Mouse (Mus musculus) frontal cortex, adult (tissue): ENCODE results near the gene Snx18.
A peak's percentile ranks its signal among the peaks of the same experiment; 100 is the strongest.

Experiments
- ATAC-seq: cut with Nextera tagmentation; 2 replicates; pipeline ENCODE4 v1.9.2; 2017; ENCODE audit warnings: mild to moderate bottlenecking, moderate library complexity, mixed read lengths; ENCODE audit not compliant: low TSS enrichment

The Snx18 gene

DNA sequence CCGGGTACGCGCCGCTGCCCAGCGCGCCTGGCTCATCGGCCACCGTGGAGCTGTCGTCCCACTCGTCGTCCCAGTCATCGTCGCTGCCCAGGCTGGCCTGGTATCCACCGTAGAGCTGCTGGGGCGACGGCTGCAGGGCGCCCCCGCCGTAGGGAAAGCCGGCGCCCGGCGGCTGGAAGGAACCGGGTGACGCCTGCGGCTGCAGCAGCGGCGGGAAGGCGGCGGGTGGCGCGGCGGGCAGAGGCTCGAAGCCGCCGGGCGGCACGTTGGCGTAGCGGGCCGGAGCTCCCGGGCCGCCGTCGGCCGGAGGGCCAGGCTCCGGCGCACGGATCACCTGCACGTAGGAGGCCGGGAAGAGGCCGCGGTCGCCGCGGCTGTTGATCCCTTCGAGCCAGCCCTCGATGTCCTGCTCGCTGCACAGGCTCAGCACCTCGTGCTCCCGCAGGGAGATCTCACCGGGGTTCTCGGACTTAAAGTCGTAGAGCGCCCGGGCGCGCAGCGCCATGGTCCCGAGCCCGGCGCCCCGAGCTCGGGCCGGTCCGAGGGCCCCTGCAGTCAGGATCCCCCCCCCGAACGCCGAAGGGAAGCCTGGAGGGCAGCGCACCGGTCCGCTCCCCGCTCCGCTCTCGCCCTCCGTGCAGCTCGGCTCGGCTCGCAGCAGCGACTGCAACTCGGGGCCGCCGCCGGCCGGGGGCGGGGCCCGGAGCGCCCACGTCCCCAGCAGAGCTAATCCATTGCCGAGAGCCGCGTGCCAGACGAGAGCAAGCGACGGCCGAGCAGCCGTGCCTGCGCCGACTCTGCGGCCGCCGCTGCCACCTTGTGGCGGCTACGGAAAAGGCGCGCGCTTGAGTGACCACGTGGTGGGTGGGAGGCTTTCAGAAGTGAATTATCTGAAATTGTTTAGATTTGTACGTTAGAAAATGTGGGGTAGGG is at the start of gene Snx18:
Snx18 (minus strand) TSS at position 674 of the 933 bp plus-strand sequence.
- peak; percentile 77 for ATAC-seq

DNA sequence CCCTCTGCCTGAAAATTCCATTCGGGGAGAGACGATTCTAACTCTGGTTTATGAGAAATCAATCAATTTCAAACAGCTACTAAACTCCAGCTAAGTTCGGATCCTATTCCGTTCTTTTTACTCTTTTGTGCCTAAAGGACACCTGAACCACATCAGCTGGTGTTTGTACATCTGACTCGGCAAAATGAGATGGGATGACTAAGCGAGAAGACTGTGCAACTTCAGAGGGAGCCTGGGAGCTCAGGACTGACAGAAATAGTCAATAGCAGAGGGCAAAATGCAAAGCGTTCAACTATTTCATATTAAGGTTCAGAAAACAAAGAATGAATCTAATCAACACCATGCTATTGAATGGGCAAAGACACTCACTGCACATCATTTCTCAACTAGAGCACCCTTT is 45.5 kb upstream of the Snx18 start:
- ATAC-seq, result 0 out of 2 replicates have a peak, but pooled peaks have one; percentile 11

DNA sequence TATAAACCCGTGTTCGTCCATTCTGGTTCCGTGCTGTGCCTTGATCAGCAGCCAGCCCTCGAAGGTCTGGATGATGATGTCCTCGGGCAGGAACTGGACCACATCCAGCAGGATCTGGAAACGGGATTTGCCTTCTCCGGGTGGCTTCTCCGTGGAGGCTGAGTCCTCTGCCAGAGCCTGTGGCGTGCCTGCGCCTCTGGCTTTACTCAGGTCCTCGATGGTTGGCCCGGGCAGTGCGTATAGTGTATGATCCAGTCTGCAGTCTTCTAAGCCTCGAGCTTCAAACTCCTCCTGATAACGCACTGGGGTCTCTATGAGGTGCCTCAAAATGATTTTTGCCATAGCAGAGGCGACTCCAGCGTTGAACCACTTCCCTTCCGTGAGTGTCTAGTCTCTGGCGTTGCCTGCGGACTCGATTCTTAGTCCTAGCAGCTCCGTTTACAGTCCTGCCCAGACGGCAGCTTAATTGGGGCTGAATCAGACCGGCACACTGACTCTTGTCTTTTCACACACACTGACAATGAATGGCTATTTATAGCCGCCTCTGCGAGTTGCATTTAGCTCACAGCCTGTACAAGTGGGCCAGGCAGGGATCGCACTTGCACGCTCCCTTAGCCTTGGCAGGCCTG is 44.9 kb upstream of the Snx18 start, which contains the start of gene Hspb3:
Hspb3 (minus strand) TSS at position 526 of the 629 bp plus-strand sequence.
- peak; percentile 64 for ATAC-seq

DNA sequence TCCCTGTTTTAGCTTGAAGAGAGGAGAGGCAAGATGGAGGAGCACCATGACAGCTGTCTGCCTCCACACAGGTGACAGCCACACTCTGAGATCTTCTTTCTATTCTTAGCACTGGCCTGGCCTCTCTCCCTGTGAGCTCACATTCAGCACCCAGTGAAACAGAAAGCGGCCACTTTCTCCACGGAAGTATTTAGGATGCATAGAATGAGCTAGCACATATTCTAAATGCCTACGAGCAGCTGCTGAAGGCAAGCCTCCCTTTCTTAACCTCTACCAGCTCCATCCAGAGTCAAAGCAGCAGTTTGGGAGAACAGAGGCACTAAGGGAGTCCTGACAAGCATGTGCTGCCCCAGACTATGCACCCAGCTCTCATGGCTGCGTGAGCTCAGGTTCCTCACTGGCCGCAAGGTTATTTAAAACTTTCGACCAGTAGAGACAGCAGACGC is 43.5 kb upstream of the Snx18 start:
- peak; percentile 39 for ATAC-seq

DNA sequence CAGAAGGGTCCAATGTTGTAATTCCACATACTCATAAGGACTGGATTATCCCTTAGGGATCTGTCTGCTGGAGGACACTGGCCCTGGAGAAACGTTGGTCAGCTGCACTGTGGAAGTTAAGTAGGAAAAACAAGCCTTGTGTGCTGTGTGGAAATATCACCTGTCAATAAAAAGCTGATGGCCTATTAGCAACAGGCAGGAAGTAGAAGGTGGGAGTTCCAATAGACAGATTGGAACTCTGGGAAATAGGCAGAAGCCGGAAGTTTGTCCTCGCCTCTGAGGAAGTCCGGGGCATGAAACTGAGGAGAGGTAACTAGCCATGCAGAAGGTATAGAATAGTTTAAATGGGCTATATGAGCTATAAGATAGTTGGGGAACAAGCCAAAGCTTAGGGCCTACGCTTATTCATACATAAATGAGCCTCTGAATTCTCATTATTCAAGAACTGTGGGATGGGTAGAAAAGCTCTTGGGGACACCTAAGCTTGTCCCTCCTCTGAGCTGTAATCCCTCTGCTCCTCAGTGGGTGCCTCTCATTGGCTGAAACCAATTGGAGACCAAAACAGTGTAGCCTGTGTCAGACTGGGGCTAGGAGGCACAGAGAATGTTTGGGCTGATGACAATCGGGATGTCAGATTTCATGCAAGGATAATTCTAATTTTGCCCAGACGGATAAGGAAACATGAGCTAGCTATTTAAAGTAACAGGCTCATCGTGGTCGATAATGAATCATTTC is 42.4 kb upstream of the Snx18 start:
- peak; percentile 44 for ATAC-seq

DNA sequence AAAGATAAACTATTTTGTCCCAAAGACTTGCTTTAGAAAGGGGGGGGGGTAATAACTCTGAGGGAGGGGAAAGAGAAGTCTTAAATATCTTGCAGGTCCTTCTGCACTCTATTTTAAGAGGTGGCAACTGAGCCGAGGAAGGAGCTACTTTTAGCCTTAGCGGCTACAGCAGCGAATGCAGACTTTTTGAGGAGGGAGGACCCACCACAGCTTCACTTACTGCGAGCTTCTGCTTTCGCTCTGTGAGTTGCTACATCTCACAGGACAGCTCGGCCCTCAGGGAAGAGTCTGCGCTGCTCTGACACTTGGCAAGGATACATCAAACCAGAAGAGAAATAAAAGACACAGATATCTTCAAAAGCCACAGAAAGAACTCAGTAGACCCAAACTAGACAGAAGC is 38.8 kb upstream of the Snx18 start:
- ATAC-seq, result peak; percentile 52

DNA sequence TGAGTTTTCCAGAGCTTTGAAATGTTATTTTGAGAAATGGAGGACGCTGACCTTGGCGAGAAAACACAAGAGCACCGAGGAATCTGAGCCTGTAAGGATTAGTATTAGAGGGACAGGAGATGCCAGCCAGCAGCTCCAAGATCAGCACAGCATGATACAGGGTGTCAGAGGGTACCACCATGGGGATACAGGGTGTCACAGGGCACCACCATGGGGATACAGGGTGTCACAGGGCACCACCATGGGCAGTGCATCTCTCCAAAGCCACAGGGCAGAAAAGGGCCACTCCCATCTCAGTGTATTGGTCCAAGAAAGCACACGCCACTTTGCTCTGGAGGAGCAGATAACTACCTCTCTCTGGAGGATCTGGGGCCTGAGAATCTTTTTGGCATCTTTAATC is 38.3 kb upstream of the Snx18 start:
- peak; percentile 33 for ATAC-seq

DNA sequence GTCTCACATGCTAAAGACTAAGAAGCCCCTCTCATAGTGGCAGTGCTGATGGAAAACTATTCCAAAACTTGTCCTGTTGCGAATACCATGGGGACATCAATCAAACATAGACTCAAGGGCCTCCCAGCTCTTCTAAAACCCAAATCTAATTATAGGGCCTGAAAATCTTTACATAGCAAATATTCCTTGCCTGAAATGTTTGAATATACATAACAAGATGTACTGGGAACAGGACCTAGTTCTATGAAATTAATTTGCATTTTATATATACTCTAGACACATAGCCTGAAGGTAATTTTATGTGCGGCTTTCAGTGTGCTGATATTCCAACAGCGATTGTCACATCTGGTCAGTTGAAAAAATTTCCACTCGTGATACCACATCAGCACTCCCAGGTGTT is 37.1 kb upstream of the Snx18 start:
- ATAC-seq, result peak; percentile 53

DNA sequence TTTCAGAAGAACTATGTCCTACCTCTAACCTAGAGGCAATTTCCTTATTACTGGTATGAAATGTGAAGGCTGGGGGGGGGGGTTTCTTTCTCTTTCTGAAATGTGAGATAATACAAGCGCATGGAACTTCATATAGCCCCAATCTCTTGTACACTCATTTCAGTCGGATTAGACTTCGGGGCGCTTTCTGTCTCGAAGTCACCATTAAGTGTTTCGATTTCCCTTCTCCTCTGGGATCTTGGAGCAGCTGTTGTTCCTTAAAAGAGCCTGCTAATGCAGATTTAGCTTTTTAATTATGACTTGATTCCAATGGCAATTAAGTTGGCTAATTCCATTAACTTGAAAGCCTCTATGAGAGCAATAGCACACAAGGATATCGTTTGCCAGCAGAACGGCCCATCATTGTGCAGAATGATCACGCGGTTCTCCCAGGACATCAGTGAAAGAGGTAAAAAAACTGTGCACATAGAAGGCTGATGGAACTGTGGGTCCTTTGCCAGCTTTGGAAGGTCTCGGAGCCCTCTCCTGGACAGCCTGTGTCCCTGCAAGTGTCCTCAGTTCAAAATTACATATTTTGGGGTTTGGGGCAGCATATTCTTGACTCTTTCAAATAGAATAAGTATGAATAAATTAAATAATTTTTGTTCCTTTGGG is 22.7 kb upstream of the Snx18 start:
- ATAC-seq, result peak; percentile 70

DNA sequence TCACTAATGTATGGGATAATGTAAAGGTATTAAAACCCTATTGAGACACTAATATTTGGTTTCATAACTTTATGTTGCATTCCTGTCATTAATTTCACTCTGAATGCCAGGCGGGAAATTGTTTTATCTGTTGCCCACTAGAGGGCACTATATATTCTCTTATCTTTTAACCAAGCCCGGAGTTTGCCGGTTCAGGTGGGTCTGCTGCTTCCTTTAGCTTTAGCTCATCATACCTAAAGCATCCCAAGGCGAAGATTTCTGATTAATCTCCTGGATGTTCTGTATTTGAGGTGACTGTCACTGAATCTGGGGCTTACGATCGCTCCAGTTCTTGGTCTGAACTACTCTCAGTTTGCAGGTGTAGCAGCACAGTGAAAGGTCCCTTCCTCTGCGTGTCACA is 20.6 kb upstream of the Snx18 start:
- peak; percentile 58 for ATAC-seq

DNA sequence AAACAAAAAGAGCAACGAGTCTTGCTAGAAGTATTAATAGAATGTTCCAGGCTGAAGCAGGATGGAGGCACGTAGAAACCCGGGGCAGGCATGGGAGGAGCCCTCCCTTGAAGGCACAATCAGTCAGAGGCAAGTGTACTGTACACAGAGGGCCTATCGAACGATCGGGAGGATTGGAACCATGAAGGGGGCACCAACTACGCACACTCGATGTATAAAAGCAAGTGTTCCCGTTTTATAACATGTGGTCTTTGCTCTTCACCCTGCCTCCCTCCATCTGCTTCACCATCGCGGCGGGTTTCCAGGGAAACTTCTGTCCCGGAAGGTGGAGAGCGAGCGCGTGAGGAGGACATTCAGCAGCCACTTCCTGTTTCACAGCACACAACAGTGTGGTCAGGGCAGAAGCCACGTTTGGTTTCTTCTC is 17.4 kb upstream of the Snx18 start:
- no peak for ATAC-seq

DNA sequence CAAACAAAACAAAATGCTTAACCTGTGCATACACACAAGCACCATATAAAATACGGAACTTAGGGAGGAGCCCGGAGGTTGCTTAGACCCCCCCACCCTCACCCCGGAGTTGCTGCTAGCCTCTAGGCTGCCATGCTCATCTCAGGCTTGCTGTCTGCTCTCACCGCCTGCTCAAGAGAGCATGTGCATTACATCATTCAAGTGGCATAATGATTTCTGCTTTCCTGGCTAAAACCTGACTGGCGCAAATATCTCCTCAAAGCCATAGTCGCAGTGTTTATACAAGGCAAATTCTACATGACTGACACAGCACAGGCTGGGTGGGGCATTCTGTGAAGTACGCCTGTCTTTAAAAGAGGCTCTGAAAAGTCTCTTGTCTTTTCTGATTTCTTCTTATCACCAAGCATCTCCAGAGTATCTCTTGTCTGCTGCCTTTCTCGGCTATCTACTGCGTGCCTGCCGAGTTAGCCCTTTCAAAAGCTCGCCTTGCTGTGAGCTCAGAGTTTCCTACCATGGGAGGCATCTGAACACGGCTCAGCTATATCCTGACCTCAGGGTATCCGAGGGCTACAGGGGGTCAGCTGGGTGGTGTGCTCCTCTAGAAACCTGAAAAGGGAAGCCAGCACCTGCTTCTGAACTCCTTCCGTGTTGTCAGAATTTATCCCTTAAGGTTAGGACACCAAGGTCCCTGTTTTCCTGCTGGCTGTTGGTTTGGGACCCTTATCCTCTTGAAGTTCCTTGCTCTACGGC is 16.5 kb upstream of the Snx18 start:
- ATAC-seq, result peak; percentile 89

DNA sequence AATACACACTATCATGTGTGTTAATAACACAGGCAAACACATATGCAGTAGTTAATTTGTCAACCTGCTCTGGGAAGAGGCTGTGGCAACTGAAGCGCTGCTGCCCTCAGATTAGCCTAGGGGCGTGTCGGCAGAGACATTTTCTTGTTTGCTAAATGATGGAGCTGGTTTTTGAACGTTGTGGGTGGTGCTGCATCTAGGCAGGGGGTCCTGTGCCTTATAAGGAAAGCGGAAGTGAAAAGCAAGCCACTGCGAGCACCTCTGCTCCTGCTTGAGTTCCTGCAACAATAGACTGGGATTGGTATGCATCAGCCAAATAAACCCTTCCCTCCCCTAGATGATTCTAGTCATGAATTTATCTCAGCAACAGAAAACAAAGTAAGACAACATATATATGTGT is 14.1 kb upstream of the Snx18 start:
- no peak for ATAC-seq

DNA sequence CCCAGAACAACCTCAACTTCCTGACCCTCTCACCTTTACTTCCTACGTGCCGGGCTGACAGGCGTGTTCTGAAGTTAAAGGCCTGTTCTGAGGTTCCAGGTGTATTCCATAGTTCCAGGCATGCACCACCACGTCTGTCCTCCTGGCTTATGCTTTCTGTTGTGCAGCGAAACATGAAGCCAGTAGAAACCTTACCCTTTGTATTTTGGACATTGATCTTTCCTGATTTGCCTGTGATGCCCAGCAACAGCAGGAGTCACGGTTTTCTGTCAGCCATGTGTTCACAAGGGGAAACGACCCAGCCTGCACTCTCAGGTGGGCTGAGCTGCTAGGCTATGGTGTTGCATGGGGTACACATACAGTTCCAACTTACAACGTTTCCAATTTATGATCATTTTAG is 9.2 kb upstream of the Snx18 start:
- no peak for ATAC-seq

DNA sequence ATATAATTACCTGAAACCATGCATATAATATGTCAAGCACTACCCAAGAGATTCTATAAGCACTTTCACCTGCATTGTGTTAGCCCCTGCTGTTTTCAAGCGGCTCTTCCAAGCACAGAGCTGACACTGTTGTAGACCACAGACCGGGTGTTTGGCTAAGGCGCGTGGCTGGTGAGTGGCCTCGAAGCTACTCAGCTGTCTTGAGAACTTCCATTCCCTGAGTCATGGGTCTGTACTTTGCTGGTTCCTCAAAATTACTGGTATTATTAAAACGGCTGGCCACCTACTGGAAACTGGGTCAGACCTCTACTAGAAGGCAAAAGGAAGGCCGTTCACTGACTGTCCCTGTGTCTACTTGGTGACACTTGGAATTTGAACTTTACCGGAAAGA is 4.5 kb upstream of the Snx18 start:
- ATAC-seq, result no peak

DNA sequence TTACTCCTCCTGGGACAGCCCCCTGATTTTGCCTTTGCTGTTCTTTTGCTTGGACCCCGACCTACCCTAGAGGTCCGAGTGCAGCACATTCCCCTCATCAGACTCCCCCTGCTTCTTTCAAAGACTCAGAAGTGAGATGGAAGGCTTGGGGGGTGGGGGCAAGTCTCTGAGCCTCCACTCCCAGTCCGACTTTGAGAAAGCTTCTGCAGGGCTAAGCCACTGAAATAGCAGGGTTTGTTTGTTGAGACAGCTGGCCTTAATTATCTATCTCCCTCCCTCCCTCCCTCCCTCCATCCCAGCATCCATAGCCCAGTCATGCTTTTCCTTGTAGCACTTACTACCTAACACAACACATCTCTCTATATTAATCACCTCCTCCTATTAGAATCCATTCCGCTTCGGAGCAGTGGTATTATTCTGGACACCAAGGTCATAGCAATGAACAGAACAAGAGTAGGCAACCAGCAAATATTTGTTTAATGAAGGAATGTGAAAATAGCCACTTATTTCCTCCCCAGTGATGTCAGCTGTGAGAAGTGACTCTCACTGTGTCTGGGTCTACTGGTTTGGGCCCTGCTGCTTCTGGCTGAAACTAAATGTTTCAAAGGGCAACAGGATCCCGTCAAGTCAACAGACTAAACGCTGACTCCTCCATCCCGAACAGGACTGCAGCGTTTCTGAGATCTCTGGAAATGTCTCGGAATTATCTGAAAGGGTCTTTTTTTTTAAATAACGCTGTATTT is 3.9 kb upstream of the Snx18 start:
- ATAC-seq, result no peak

DNA sequence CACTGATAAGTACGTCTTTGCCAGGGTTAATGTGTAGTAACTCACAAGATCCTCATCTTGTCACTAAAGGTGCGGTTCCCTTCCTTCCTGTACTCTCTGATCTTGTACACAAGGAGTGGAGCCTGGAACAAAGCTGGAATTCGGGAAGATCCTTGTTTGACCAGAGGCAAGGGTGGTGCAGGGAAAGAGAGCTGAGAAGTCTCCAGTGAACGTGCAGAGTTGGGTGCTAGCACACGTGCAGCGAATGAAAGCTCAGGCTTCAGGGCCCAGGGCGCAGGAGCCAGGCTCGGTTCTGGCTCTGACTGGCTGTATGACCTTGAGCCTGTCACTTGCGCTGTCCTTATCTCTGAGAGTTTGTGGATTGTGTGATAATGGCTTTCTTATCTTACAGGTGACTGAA is 639 bp upstream of the Snx18 start:
- no peak for ATAC-seq

DNA sequence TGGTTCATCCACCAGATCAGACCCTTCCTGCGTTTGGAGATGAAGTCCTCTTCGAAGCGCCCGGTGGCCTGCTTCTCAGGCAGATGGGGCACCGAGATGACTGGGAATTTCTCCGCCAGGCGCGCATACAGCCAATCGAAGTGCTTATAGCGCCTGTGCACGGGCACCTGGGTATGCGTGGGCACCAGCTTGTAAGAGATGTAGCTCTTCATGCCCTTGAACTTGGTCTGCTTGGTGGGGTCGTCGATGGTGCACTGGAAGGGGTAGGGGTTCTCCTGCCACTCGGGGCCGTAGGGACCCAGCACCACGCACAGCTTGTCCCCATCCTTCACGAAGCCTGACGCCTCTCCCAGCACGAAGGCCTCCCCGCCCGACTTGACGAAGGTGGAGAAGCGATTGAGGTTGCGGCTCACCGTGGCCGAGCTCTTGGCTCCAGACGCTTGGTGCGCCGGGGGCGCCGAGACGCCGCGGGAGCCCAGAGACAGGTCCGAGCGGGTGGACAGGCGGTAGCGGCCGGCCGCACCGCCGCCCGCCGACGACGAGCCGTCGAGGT is 950 bp downstream of the Snx18 start:
- peak; percentile 1; the same call in 1 of the 2 replicates for ATAC-seq

DNA sequence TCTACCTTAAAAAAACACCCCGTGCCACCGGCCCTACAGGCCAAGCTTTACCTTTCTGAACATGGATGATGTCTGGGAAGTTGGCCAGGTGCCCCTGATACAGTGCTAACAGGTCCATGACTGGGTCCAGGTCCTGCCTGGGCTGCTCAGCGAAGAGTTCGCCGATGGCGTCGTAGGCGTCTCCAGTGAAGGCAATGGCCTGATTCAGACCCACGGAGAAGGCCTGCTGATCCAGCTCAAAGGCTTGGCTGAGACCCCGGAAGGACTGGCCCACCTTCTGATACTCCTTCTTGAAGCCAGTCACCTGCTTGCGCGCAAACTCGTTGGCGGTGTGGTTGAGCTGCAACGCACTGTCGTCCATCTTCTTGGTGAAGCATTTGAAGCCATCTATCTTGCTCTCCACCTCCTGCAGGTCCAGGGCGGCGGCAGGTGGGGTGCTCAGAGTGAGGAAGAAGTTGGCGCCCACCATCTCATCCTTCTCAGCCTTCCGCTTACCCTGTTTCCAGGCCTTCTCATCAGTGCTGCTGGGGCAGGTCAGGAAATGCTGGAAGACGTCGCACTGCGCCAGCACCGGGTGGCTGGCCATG is 1.5 kb downstream of the Snx18 start:
- ATAC-seq, result no peak
